Mouse (Mus musculus): ENCODE measurements at regions not wholly inside any gene's neighbourhood (a gene's known extent, or its start where the extent isn't known, plus 50 kb on each side); places are given as distances from the start of the nearest gene placed in this dataset.

DNA sequence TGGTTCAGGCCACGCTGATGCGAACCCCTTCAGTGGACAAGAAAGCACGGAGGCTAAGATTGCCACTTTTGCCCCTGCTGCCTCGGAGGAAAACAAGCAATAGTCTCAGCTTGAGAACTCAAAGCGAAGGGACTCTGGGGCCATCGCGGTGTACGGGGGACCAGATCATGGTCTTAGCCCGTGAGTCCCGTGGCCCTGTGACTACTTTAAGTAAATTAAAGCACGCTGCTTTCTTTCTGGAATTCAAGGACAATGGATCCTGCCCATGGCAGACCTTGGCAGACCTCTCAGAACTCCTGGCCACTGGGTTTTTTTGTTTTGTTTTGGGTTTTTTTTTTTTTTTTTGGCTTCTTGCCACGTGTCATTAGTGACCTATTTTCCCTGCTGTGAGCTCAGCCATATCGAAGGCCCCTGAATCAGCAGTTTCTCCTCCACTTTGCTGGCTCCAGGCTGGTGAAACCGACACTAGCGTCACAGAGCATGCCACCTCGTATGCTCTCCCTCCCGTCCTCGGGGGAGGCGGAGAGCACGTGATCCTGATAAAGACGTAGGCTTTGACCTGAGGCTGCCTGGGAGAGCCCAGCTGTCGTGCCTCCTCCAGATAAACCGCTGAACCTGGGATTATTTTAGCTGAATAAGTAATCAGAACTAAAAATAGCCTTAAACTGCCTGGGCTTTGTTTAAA is 174.6 kb downstream of the Cand1 start:
- no peak for TF ChIP-seq POLR2A (IDR thresholded peaks at IDR 0.05; ENCODE audit: low read depth, low read length)
- no peak for TF ChIP-seq CTCF (IDR thresholded peaks at IDR 0.05; ENCODE audit: extremely low read depth, insufficient read depth, insufficient read length, insufficient replicate concordance)
